Mouse (Mus musculus) heart, postnatal 10 days (tissue): Measurements from ENCODE around the gene Trp53i13. TPM values are rescaled to one million over a fixed set of nuclear protein-coding genes. Genes with fewer than 3 reads are reported as not detected.

Experiments used
- DNase-seq, 2 experiments: peaks; one replicate each; pipeline ENCODE4 v3.0.0; 2021
- intact Hi-C: fragments of 180-260 bp; cut with DNase I; formaldehyde crosslinking; loops from one replicate; pipeline ENCODE4 v1.15.1; 2025
- total RNA-seq, 2 experiments: library from RNA; stranded (reverse); gene quantifications; 2 replicates each; pipeline ENCODE4 v1.2.3; 2021

The Trp53i13 gene
- total RNA-seq, 2 experiments from 2014 or later, result 11.8 to 12.9 TPM

- intact Hi-C loops, result loop anchor here (2.0 to 5.0 kb wide), 3 partner anchors 150 to 250 kb away; partner anchors contain the start of gene Ssh2
- peak; percentile 81 to 85 for DNase-seq
Measured at GRCm38 (mm10) chr11:77467157-77467556, 48.6 kb downstream of the Trp53i13 start.

- no peak for DNase-seq
- intact Hi-C loops, result loop anchor here (2.0 to 5.0 kb wide), 3 partner anchors 149 to 249 kb away; partner anchors contain the start of gene Ssh2
Measured at GRCm38 (mm10) chr11:77466544-77466943, 49.2 kb downstream of the Trp53i13 start.

- intact Hi-C loops, result loop anchor here (2.0 to 5.0 kb wide), 3 partner anchors 22 to 248 kb away; partner anchors contain the start of gene Ssh2
Measured at GRCm38 (mm10) chr11:77465111-77465510, 50.7 kb downstream of the Trp53i13 start.

GRCm38 (mm10) chr11:77464684-77465083 lies 51.1 kb downstream of the Trp53i13 start:
- peak; percentile 68 to 77 for DNase-seq
- intact Hi-C loops, result loop anchor here (2.0 to 5.0 kb wide), 3 partner anchors 22 to 247 kb away; partner anchors contain the start of gene Ssh2

More at GRCm38 (mm10) chr11:77465111-77465510, 50.7 kb downstream of the Trp53i13 start:
- no peak for DNase-seq

- intact Hi-C loops, result loop anchor here (2.0 kb wide), 1 partner anchor 23 kb away; no protein-coding TSS in a partner anchor
- peak in 1 of 2 experiments; percentile 46 for DNase-seq
Measured at GRCm38 (mm10) chr11:77463786-77464185, 52.0 kb downstream of the Trp53i13 start.

- DNase-seq, result no peak
- intact Hi-C loops, result no loop called here
Measured at GRCm38 (mm10) chr11:77463101-77463445, 52.7 kb downstream of the Trp53i13 start.

GRCm38 (mm10) chr11:77462283-77463100 lies 53.3 kb downstream of the Trp53i13 start, which contains the start of gene Coro6:
Gene Coro6 (plus strand): TSS chr11:77462411.
- intact Hi-C loops, result no loop called here
- peak; percentile 88 for DNase-seq

GRCm38 (mm10) chr11:77461856-77462255 lies 53.9 kb downstream of the Trp53i13 start:
- no peak for DNase-seq
- intact Hi-C loops, result no loop called here

Other genes starting within 250 kb of the Trp53i13 start
- 100 to 1,000 TPM; 196 to 202 TPM for gene Coro6, start 53.6 kb downstream of the Trp53i13 start, total RNA-seq
- gene Ankrd13b, start 26.3 kb downstream of the Trp53i13 start, total RNA-seq, result 10 to 100 TPM; 12.8 to 15.0 TPM
- gene Git1, start 22.4 kb downstream of the Trp53i13 start, total RNA-seq, result 10 to 100 TPM; 64.5 to 65.1 TPM
- gene Abhd15, start 859 bp downstream of the Trp53i13 start, total RNA-seq, result 1 to 10 TPM; 1.7 to 4.5 TPM
- not detected for gene Gm10392, start 3.2 kb upstream of the Trp53i13 start, total RNA-seq
- 10 to 100 TPM; 64.3 to 67.1 TPM for gene Taok1, start 91.8 kb upstream of the Trp53i13 start, total RNA-seq
- gene Nufip2, start 170.2 kb upstream of the Trp53i13 start, total RNA-seq, result 10 to 100 TPM; 60.1 to 63.1 TPM
- not detected for gene Cryba1, start 209.3 kb upstream of the Trp53i13 start, total RNA-seq
- gene Myo18a, start 247.3 kb upstream of the Trp53i13 start, total RNA-seq, result 100 to 1,000 TPM; 228 to 275 TPM